Comparison of ENCODE assay signal across 8 mouse cellular contexts in the genomic region with DNA sequence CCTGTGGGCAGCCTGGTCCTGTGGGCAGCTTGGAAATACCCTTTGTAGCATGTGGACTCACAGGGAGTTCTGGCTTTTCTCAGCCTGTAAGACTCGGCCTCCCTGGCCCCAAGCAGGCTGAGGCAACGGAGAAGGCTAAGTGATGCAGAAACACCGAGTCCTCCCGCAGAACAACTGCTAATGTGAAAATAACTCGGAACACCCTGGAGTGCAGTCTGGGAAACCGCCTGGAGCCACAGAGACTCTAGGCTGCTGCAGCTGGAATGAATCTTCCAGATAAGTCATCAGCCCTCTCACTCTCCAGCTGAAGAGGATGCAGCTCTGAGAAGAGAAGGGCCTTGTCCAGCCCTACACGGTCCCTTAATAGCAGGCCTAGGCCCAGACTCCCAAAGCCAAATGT.
DNase-seq lines count a peak whose midpoint lies in the region; ATAC-seq lines count a peak whose summit lies in the region.
"Had no signal": no experiment of that assay in that cellular context is flagged by ENCODE, and none has a peak within 500 bp of the region (broad histone marks: within the 10 kb centered on the region; RNA-seq: fewer than 3 reads in every experiment).

No protein-coding gene starts in this region.

- H3K9ac ChIP-seq in embryonic facial prominence, embryonic 12.5 days: no peak overlapping the region
- no peak overlapping the region for H3K9ac ChIP-seq in neural tube, embryonic 13.5 days
- H3K9ac ChIP-seq: forebrain, embryonic 12.5 days had no signal

- no peaks in the 10 kb centered on the region for H3K9me3 ChIP-seq in embryonic facial prominence, embryonic 12.5 days
- H3K9me3 ChIP-seq in neural tube, embryonic 13.5 days: no peaks in the 10 kb centered on the region
- H3K9me3 ChIP-seq: forebrain, embryonic 12.5 days had no signal

- DNase-seq in layer of hippocampus, adult 11-12 months (ENCODE audit: low spot score): peak; percentile 16
- DNase-seq in layer of hippocampus, postnatal 36 days: no peak
- DNase-seq in gastrocnemius, postnatal 36 days: peak; percentile 44 to 58
- no peak for DNase-seq in spleen, postnatal 10 days (ENCODE audit: low spot score in 2 of 2)
- no peak for DNase-seq in left cerebral cortex, adult 9 months (ENCODE audit: low spot score in 2 of 2)

- peak; percentile 41; the same call in 1 of the 2 replicates for ATAC-seq in embryonic facial prominence, embryonic 12.5 days (ENCODE audit: insufficient number of reproducible peaks, insufficient read depth, low FRiP score, low TSS enrichment)
- ATAC-seq in neural tube, embryonic 13.5 days (ENCODE audit: low read depth): no peak

- peaks cover 27% of the 10 kb centered on the region for H3K4me1 ChIP-seq in embryonic facial prominence, embryonic 12.5 days
- peaks cover 51% of the 10 kb centered on the region for H3K4me1 ChIP-seq in neural tube, embryonic 13.5 days (replicated peaks)

- no peaks in the 10 kb centered on the region for H3K36me3 ChIP-seq in embryonic facial prominence, embryonic 12.5 days
- no peaks in the 10 kb centered on the region for H3K36me3 ChIP-seq in neural tube, embryonic 13.5 days
- H3K36me3 ChIP-seq: forebrain, embryonic 12.5 days had no signal

- H3K4me3 ChIP-seq in embryonic facial prominence, embryonic 12.5 days: no peak overlapping the region
- no peak overlapping the region for H3K4me3 ChIP-seq in neural tube, embryonic 13.5 days
- H3K4me3 ChIP-seq: forebrain, embryonic 12.5 days had no signal

- H3K27ac ChIP-seq in embryonic facial prominence, embryonic 12.5 days: peak overlapping the region; percentile 82
- H3K27ac ChIP-seq in neural tube, embryonic 13.5 days (replicated peaks): peak overlapping the region; percentile 56; the same call in 1 of the 2 replicates
- H3K27ac ChIP-seq: forebrain, embryonic 12.5 days had no signal

- H3K4me2 ChIP-seq in embryonic facial prominence, embryonic 12.5 days (replicated peaks): no peak overlapping the region
- H3K4me2 ChIP-seq in neural tube, embryonic 13.5 days: no peak overlapping the region
- H3K4me2 ChIP-seq: forebrain, embryonic 12.5 days had no signal

- WGBS in embryonic facial prominence, embryonic 12.5 days: 28% methylated on average over 7 of the region's 7 CpGs
- WGBS in neural tube, embryonic 13.5 days: 45% methylated on average over 7 of the region's 7 CpGs

- intact Hi-C loops in gastrocnemius, postnatal 36 days (cut with DNase I): no loop called here

- no peaks in the 10 kb centered on the region for H3K27me3 ChIP-seq in embryonic facial prominence, embryonic 12.5 days
- no peaks in the 10 kb centered on the region for H3K27me3 ChIP-seq in neural tube, embryonic 13.5 days

Comparison
In these comparisons a context has a peak if more than half of its experiments do, and no peak if none do; other contexts are left out.
1. DNase-seq: peak in layer of hippocampus, adult 11-12 months (single experiment) and gastrocnemius, postnatal 36 days (2 of 2); none in layer of hippocampus, postnatal 36 days (0 of 2), spleen, postnatal 10 days (0 of 2) and left cerebral cortex, adult 9 months (0 of 2).